Mouse (Mus musculus) urinary bladder, postnatal 10 days (tissue): Measurements from ENCODE around the gene Dmd.
A peak's percentile ranks its signal among the peaks of the same experiment; 100 is the strongest.

Source experiments
- DNase-seq: peaks from one replicate; pipeline ENCODE4 v3.0.0; 2022; ENCODE audit warnings: low spot score

Gene Dmd

DNA sequence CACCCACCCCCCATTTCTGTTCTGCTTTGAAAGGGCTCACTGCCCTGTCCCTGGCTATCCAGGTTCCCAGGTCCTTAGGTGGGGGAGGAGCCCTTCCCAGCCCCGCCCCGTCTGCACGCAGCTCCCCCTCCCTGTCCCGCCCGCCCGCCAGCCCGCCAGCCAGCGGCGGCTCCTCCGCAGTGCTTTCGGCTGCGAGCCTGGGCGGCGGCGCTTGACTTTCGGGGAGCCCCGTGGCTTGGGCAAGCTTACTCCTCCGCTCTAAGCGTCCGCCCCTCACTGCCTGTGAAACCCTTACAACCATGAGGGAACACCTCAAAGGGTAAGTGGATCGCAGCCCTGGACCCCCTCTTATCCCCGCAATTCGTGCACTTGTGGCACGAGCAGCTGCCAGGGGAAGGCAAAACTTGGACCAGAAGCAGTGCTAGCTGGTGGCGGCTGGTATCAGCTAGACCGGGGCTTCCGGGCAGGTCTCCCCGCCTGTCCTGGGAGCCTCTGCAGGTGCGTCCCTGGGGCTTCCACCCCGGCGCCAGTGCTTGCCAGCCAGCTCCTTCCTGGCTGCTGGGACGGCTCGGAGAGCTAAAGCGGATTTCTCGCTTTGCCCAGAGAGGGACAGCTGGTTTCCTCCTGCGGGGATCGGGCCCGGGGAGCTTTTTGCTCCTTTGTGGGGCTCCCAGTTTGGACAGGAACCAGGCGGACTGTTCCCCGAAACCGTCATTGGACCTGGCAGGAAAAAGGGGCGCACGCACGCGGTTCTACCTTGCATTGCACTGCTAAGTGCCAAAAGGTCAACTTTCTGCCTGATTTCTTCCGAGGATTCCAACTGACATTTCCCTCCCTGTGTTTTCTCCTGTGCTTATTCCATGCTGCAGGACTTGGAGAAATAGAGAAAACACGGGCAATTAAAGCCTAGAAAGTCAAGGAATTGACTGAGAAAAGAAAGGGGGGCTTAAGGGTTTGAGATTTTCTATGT is 2099.8 kb downstream of the Dmd start:
- peak; percentile 10 for DNase-seq

GRCm38 (mm10) chrX:85049593-85049992 is 2100.9 kb downstream of the Dmd start:
- DNase-seq = no peak

DNA sequence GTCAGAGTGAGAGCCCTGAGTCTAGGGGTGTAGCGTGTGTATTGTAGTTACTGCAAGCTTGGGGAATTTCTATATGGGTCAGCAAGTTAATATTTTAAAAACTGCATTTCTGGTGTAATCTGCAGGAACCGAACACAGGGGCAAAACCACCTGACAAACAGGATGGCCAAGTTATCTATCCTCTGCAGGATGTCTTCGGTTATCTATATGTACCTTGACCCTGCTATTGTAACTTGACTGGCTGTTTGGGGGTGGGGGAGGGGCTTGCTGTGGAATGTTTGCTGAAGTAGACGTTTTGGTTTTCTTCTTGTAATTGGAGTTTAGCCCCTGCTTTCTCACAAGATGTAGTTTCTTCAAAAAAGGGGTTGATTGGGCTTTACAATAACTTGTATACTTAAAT is 2124.9 kb downstream of the Dmd start:
- no peak for DNase-seq

DNA sequence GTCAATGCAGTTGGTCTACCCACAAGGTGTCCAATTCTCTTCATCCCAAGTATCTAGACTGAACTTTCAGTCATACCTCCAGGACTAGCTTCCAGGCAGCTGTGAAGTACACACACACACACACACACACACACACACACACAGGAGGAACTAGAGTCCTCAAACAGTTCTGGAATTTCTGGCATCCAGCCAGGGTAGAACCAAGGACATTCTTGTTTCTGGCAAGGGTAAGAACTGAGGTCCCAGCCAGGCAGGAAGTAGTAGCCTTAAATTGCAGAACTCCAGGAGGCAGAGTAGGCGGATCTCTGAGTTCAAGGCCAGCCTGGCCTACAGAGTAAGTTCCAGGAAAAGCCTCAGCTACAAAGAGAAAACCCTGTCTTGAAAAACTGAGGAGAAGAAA is 2128.2 kb downstream of the Dmd start:
- DNase-seq = no peak

- DNase-seq = no peak
These were observed 2128.9 kb downstream of the Dmd start for GRCm38 (mm10) chrX:85077605-85078004.

- DNase-seq = no peak
These were observed 2130.5 kb downstream of the Dmd start for GRCm38 (mm10) chrX:85079174-85079573.

DNA sequence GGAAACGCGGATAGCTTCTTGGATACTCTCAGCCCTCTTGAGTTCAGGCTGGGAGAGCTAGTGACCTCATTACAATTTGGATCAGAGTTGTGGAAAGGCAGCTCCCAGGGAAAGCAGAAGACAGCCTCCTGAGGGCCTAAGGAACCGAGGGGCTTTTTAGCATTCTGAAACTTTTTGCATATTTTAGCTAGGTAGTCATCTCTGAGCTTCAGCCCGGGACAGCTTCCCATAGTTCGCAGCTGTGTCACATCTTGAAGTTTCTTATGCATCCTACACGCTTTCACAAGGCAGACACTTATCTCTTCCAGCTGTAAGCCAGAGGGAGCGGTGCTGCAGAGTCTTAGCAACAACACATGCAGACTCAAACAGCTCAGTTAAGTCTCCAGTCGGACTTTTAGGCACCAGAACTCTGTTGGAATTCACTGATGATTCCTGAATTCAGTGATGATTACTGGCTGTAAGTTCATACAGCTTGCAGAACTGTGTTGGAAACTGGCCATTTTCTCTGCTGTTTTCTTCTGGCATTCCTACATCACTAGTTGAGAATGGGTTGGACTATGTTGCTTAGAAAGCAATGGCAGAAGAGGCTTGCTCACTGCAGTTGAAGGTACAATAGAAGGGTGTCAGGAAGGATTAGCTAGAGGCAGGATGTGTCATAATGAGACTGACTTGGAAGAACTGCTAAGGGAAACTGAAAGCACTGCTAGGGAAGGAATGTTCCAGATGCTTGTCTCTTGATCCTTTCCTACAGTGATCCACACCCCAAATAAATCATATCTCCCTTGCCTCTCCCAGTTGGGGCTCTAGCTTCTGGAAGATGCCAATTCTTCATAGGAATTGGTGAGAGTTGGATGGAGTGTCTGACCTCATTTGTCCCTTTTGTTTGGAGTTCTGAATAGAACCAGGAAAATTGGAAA is 2135.8 kb downstream of the Dmd start:
- no peak for DNase-seq

DNA sequence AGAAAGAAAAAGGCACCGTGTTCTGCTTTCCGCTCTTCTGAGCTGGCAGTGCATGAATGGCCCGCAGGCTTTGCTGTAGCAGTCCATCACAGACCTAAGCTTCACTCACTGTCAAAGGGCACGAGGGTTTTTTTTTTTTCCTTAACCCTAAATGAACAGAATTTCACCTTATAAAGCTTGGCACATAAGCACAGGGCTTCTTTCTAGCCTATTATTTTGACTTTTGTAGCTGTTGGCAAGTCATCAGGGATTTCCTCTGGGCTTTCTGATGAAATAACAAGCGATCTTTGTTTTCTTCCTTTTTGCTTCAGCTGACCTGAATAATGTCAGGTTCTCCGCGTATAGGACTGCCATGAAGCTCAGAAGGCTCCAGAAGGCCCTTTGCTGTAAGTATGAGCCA is 2140.8 kb downstream of the Dmd start:
- no peak for DNase-seq

- DNase-seq = no peak
These were observed 2144.7 kb downstream of the Dmd start for GRCm38 (mm10) chrX:85093354-85093753.

- DNase-seq = no peak
These were observed 2150.0 kb downstream of the Dmd start for GRCm38 (mm10) chrX:85098691-85099090.

DNA sequence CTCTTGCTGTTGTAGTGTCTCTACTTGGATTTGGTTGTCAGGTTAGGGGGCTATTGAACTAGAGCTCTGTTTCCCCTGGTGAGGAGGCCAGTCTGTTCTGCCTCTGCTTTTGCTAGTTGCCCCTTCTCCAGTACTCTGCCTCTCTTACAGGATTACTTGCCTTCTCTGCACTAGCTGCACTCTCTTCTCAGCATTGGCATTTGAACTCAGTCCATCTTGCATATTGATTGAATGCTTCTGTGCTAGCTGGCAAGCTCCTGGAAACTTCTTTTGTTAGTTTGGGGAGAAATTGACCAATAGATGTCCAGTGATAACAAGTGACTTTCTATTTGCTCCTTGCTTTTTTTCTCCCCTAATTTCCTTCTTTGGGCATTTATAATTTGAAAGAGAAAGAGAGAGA is 2163.7 kb downstream of the Dmd start:
- no peak for DNase-seq

GRCm38 (mm10) chrX:85132706-85133105 is 2184.0 kb downstream of the Dmd start:
- DNase-seq = no peak

DNA sequence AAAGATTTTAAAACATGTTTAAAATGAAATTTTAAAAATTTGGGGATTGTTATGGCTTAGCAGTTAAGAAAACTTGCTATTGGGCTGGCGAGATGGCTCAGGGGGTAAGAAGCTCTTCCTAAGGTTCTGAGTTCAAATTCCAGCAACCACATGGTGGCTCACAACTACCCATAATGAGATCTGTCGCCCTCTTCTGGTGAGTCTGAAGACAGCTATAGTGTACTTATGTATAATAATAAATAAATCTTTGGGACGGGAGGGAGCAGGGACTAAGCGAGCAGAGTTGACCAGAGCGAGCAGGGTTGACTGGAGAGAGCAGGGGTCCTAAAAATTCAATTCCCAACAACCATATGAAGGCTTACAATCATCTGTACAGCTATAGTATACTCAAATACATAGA is 2188.6 kb downstream of the Dmd start:
- no peak for DNase-seq

DNA sequence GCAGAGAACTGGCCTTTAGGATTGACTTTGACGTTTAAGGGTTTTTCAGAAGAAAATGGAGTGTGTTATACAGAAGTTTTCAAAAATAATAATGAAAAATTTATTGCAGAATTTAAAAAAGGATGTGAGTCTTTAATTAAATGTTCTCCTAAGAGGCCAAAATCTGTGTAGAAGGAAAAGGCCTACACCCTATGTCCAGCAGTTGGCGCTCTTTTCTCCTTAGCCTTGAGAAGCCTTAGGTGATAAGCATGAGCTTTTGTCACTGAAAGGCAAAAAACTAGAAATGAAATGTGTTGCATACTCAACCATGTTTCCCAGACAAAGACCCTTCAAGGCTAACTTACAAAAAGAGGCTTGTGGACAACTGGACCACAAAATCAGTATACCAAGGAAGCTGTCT is 2222.6 kb downstream of the Dmd start:
- no peak for DNase-seq

DNA sequence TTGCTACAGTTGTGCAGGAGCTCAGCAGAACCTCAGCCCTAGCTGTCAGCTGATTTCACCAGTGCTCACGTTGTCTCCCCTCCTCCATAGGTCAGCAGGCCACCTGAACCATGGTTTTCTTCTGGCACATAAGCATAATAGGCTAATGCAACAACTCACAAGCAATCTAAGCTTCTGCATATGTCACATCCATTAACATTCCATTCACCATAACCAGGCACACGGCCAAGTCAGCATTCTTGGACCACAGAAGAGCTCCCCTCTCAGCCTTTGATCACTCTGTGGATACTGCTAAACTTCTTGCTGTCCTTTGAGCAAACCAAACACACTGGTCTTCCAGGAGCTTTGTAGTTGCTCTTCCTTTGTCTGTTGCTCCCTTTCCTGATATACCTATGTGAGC is 2238.9 kb downstream of the Dmd start:
- no peak for DNase-seq

- DNase-seq = no peak
These were observed 2245.2 kb downstream of the Dmd start for GRCm38 (mm10) chrX:85193856-85194255.

DNA sequence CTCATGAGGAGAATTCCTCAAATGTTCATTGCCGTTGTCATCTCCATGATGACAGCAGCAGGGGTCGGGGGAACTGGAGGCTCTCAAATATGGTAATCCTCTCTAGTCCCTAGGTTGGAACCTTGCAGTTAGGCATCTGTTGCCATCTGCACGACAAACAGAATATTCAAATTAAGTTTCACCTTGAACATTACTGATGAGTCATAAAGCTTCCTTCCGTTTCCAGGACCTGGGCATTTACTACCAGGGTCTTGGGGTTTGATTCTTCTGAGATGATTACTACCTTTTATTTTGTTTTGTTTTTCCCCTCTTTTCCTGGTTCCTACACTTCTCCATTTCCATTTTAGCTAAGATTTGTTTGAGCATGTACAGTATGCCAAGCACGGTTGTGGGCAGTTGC is 2249.0 kb downstream of the Dmd start:
- DNase-seq = no peak

- no peak for DNase-seq
These were observed 2250.7 kb downstream of the Dmd start for GRCm38 (mm10) chrX:85199398-85199797.

DNA sequence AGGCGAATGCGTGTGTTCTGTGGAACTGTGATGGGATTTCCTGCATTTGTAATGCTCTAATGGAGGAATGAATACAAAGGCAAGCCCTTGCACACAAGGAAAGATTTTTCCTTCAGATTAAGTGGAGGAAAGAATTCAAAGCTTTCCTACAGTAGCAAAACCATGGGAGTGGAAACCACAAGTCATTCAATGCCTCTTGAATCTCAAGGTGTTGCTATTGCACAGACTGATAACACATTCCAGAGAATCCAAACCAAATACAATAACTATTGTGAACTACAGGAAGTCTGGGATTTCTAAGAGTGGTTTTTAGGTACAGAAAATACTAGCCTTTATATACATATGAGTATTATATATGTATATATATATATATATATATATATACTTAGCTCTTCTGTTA is 2258.3 kb downstream of the Dmd start:
- no peak for DNase-seq

DNA sequence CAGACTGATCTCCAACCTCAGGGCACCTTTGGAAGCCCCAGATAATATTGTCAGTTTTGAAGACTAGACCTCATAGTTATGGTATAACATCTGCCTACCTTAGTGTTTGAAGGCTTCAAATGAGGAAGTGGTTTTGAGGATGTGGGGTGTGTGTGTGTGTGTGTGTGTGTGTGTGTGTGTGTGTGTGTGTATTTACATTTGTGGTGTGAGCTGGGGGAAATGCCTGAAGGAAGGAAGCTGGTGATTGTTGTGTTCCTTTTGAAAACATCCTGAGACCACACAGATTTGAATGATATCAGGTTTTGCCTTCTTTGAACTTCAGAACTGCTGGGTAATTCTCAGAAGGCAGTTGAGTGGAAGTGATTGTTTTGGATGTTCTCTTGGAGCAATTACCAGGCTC is 2278.2 kb downstream of the Dmd start:
- no peak for DNase-seq

DNA sequence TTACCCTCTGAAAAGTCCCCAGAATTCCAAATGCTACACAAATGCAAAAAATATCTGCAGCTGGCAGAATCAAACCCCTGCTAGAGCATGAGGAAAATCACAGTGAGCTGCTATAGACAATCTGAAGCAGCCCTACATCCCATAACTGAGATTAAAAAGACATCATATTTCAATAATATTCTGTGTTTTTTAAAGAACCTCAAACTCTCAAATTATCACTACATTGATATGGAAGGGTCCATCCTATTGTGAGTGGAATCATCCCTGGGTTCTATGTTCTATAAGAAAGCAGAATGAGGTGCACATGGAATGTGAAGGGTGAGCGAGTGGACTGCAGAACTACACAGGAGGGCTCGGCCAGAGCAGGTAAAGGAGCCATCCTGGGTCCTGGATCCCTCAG is 2300.7 kb downstream of the Dmd start, which contains the start of gene Fthl17a:
Gene Fthl17a (plus strand): TSS at position 301 of the 400 bp plus-strand sequence.
- no peak for DNase-seq
